ENCODE assay signal across 9 mouse cellular contexts in genomic region chr5:137627991-137628390, GRCm38 (mm10). TPM values are rescaled to one million over a fixed set of nuclear protein-coding genes. Genes with fewer than 3 reads are reported as not detected.
DNase-seq lines count a peak whose midpoint lies in the region; ATAC-seq and TF ChIP-seq lines count a peak whose summit lies in the region.
"Had no signal": no experiment of that assay in that cellular context is flagged by ENCODE, and none has a peak within 500 bp of the region (broad histone marks: within the 10 kb centered on the region; RNA-seq: fewer than 3 reads in every experiment).

No protein-coding gene starts in this region.

- DNase-seq in gastrocnemius, adult 2 months: no peak
- DNase-seq in gastrocnemius, postnatal 36 days: no peak
- DNase-seq in ZHBTc4 (ENCODE audit: low read depth, low spot score): peak; percentile 45
- DNase-seq in heart, postnatal 0 days (ENCODE audit: low spot score): peak; percentile 44
- DNase-seq in layer of hippocampus, postnatal 36 days: no peak
- no peak for DNase-seq in ovary, postnatal 14 days (ENCODE audit: low spot score)

- peak overlapping the region; percentile 89 for H3K4me3 ChIP-seq in gastrocnemius, adult 2 months
- peak overlapping the region; percentile 59 for H3K4me3 ChIP-seq in heart, postnatal 0 days (ENCODE audit: low read depth, low read length)
- H3K4me3 ChIP-seq in liver, embryonic 12.5 days: peak overlapping the region; percentile 84
- peak overlapping the region; percentile 73 for H3K4me3 ChIP-seq in small intestine, adult 2 months (ENCODE audit: low read depth, low read length)

- TF ChIP-seq CTCF in gastrocnemius, adult 2 months (IDR thresholded peaks at IDR 0.05): peak; percentile 24; the same call in 1 of the 2 replicates
- peak; percentile 7; the same call in 1 of the 2 replicates for TF ChIP-seq CTCF in heart, postnatal 0 days (IDR thresholded peaks at IDR 0.05; ENCODE audit: low read depth)
- TF ChIP-seq CTCF in small intestine, adult 2 months (IDR thresholded peaks at IDR 0.05; ENCODE audit: extremely low read depth, insufficient read length, insufficient replicate concordance, low read depth, low read length): no peak

- ATAC-seq in heart, postnatal 0 days (ENCODE audit: insufficient read depth, low read depth): no peak
- ATAC-seq in liver, embryonic 12.5 days: no peak

- H3K27me3 ChIP-seq in heart, postnatal 0 days (ENCODE audit: control insufficient read depth, insufficient read depth, low read length): no peaks in the 10 kb centered on the region
- 0 out of 2 replicates have a peak, but pooled peaks cover 9% of the 10 kb centered on the region for H3K27me3 ChIP-seq in liver, embryonic 12.5 days (replicated peaks)
- H3K27me3 ChIP-seq in small intestine, adult 2 months (ENCODE audit: control insufficient read depth, insufficient read depth, low read length): no peaks in the 10 kb centered on the region

- peaks cover 23% of the 10 kb centered on the region for H3K4me1 ChIP-seq in heart, postnatal 0 days (ENCODE audit: control insufficient read depth, insufficient read depth)
- peaks cover 55% of the 10 kb centered on the region for H3K4me1 ChIP-seq in liver, embryonic 12.5 days
- H3K4me1 ChIP-seq in small intestine, adult 2 months (ENCODE audit: control insufficient read depth, insufficient read depth, insufficient read length, low read length): peaks cover 10% of the 10 kb centered on the region

- H3K36me3 ChIP-seq in heart, postnatal 0 days (replicated peaks; ENCODE audit: control insufficient read depth, insufficient read depth, low read length): peaks cover 6% of the 10 kb centered on the region; the same call in 1 of the 2 replicates
- peaks cover 14% of the 10 kb centered on the region for H3K36me3 ChIP-seq in liver, embryonic 12.5 days
- no peaks in the 10 kb centered on the region for H3K36me3 ChIP-seq in small intestine, adult 2 months (ENCODE audit: control insufficient read depth, insufficient read depth, low read length)

- no peak for TF ChIP-seq EP300 in heart, postnatal 0 days (IDR thresholded peaks at IDR 0.05; ENCODE audit: low read depth)

- H3K4me2 ChIP-seq in heart, postnatal 0 days (ENCODE audit: low read depth, low read length): peak overlapping the region; percentile 86
- H3K4me2 ChIP-seq in liver, embryonic 12.5 days: peak overlapping the region; percentile 93

- no peak for TF ChIP-seq POLR2A in small intestine, adult 2 months (IDR thresholded peaks at IDR 0.05; ENCODE audit: low read depth, low read length)

- 5% methylated on average over 9 of the region's 9 CpGs for whole genome bisulfite sequencing in heart, postnatal 0 days
- WGBS in liver, embryonic 12.5 days (ENCODE audit: insufficient replicate concordance): 3% methylated on average over 9 of the region's 9 CpGs
- 0% methylated on average over 9 of the region's 9 CpGs for WGBS in small intestine, adult 2 months

- peak overlapping the region; percentile 66 for H3K9ac ChIP-seq in heart, postnatal 0 days (replicated peaks; ENCODE audit: low read depth, low read length)
- H3K9ac ChIP-seq in liver, embryonic 12.5 days: peak overlapping the region; percentile 78

- no peaks in the 10 kb centered on the region for H3K9me3 ChIP-seq in heart, postnatal 0 days (replicated peaks; ENCODE audit: control insufficient read depth, low read length)
- no peaks in the 10 kb centered on the region for H3K9me3 ChIP-seq in liver, embryonic 12.5 days (replicated peaks)

- H3K27ac ChIP-seq in gastrocnemius, adult 2 months: peak overlapping the region; percentile 97
- peak overlapping the region; percentile 84 for H3K27ac ChIP-seq in heart, postnatal 0 days (ENCODE audit: low read depth)
- H3K27ac ChIP-seq in liver, embryonic 12.5 days: peak overlapping the region; percentile 89
- H3K27ac ChIP-seq in small intestine, adult 2 months (ENCODE audit: insufficient read depth, low read depth, low read length): peak overlapping the region; percentile 85

- intact Hi-C loops in gastrocnemius, adult 2 months (cut with DNase I): loop anchor here (1.0 kb wide), 1 partner anchor 27 kb away; the partner anchor contains the start of gene Mospd3
- intact Hi-C loops in gastrocnemius, postnatal 36 days (cut with DNase I): no loop called here

RNA-seq across cellular contexts. Expression of gene Fbxo24, which starts 0.8 kb away (rescaled TPM):
- under 1 TPM; 0.15 to 0.28 TPM for total RNA-seq in gastrocnemius, adult 2 months (2021)
- not detected for total RNA-seq in gastrocnemius, postnatal 36 days (2021)
- total RNA-seq in heart, postnatal 0 days (2014; rRNA removed; ENCODE audit: low replicate concordance): 0.65 TPM in 1 of 2 replicates, not detected in the other
- polyA plus RNA-seq in heart, postnatal 0 days (2015; fragmentation: Nextera tagmentation; extraction: Ambion mirVana): 0.11 and 0.16 TPM in 2 replicates
- 0.10 TPM in 1 of 2 replicates, not detected in the other for polyA plus RNA-seq in liver, embryonic 12.5 days (2016; fragmentation: Nextera tagmentation; extraction: Ambion mirVana)
- polyA plus RNA-seq in small intestine, adult 2 months (2012; rRNA removed): 0.08 and 0.19 TPM in 2 replicates
- total RNA-seq in layer of hippocampus, postnatal 36 days (2021): under 1 TPM; 0.18 to 0.77 TPM
- total RNA-seq: hematopoietic stem cell, adult 5-6 weeks had no signal

RNA-seq across cellular contexts. Expression of gene Lrch4, which starts 0.9 kb away (rescaled TPM):
- total RNA-seq in gastrocnemius, adult 2 months (2021): 10 to 100 TPM; 15.6 to 17.1 TPM
- total RNA-seq in gastrocnemius, postnatal 36 days (2021): 10 to 100 TPM; 13.6 to 13.8 TPM
- 12.7 and 19.7 TPM in 2 replicates for total RNA-seq in heart, postnatal 0 days (2014; rRNA removed; ENCODE audit: low replicate concordance)
- 15.9 and 17.8 TPM in 2 replicates for polyA plus RNA-seq in heart, postnatal 0 days (2015; fragmentation: Nextera tagmentation; extraction: Ambion mirVana)
- 33.4 and 36.0 TPM in 2 replicates for polyA plus RNA-seq in liver, embryonic 12.5 days (2016; fragmentation: Nextera tagmentation; extraction: Ambion mirVana)
- 38.4 and 54.1 TPM in 2 replicates for polyA plus RNA-seq in small intestine, adult 2 months (2012; rRNA removed)
- 10 to 100 TPM; 21.8 to 25.3 TPM for total RNA-seq in layer of hippocampus, postnatal 36 days (2021)

RNA-seq across cellular contexts. Expression of gene Gm20605, which starts 1.0 kb away (rescaled TPM):
- total RNA-seq in gastrocnemius, adult 2 months (2021): 1 to 10 TPM; 2.9 to 3.3 TPM
- 1 to 10 TPM; 2.0 to 2.9 TPM for total RNA-seq in gastrocnemius, postnatal 36 days (2021)
- total RNA-seq in heart, postnatal 0 days (2014; rRNA removed; ENCODE audit: low replicate concordance): 1.6 and 5.3 TPM in 2 replicates
- 1.8 and 2.5 TPM in 2 replicates for polyA plus RNA-seq in heart, postnatal 0 days (2015; fragmentation: Nextera tagmentation; extraction: Ambion mirVana)
- 7.8 and 9.0 TPM in 2 replicates for polyA plus RNA-seq in liver, embryonic 12.5 days (2016; fragmentation: Nextera tagmentation; extraction: Ambion mirVana)
- 19.1 and 29.0 TPM in 2 replicates for polyA plus RNA-seq in small intestine, adult 2 months (2012; rRNA removed)
- 10 to 100 TPM; 18.6 to 23.9 TPM for total RNA-seq in layer of hippocampus, postnatal 36 days (2021)

RNA-seq across cellular contexts. Expression of gene Sap25, which starts 13.1 kb away (rescaled TPM):
- 1 to 10 TPM; 1.6 to 4.2 TPM for total RNA-seq in gastrocnemius, adult 2 months (2021)
- total RNA-seq in gastrocnemius, postnatal 36 days (2021): 1 to 10 TPM; 2.3 to 2.7 TPM
- total RNA-seq in heart, postnatal 0 days (2014; rRNA removed; ENCODE audit: low replicate concordance): 10.4 TPM in 1 of 2 replicates, not detected in the other
- polyA plus RNA-seq in heart, postnatal 0 days (2015; fragmentation: Nextera tagmentation; extraction: Ambion mirVana): 1.5 and 2.8 TPM in 2 replicates
- polyA plus RNA-seq in liver, embryonic 12.5 days (2016; fragmentation: Nextera tagmentation; extraction: Ambion mirVana): 6.0 and 6.5 TPM in 2 replicates
- polyA plus RNA-seq in small intestine, adult 2 months (2012; rRNA removed): 86.6 and 155 TPM in 2 replicates
- total RNA-seq in layer of hippocampus, postnatal 36 days (2021): 10 to 100 TPM; 10.1 to 13.3 TPM

RNA-seq across cellular contexts. Expression of gene Pcolce, which starts 14.4 kb away (rescaled TPM):
- 10 to 100 TPM; 30.9 to 76.1 TPM for total RNA-seq in gastrocnemius, adult 2 months (2021)
- total RNA-seq in gastrocnemius, postnatal 36 days (2021): 10 to 100 TPM; 57.1 to 66.1 TPM
- total RNA-seq in heart, postnatal 0 days (2014; rRNA removed; ENCODE audit: low replicate concordance): 172 and 201 TPM in 2 replicates
- 116 and 122 TPM in 2 replicates for polyA plus RNA-seq in heart, postnatal 0 days (2015; fragmentation: Nextera tagmentation; extraction: Ambion mirVana)
- polyA plus RNA-seq in liver, embryonic 12.5 days (2016; fragmentation: Nextera tagmentation; extraction: Ambion mirVana): 21.1 and 22.1 TPM in 2 replicates
- 30.4 and 31.1 TPM in 2 replicates for polyA plus RNA-seq in small intestine, adult 2 months (2012; rRNA removed)
- 1 to 10 TPM; 8.4 to 8.8 TPM for total RNA-seq in layer of hippocampus, postnatal 36 days (2021)
- total RNA-seq: hematopoietic stem cell, adult 5-6 weeks had no signal

Comparison
In these comparisons a context has a peak if more than half of its experiments do, and no peak if none do; other contexts are left out.
1. DNase-seq: peak in ZHBTc4 (single experiment) and heart, postnatal 0 days (single experiment); none in gastrocnemius, adult 2 months (single experiment), gastrocnemius, postnatal 36 days (0 of 2), layer of hippocampus, postnatal 36 days (0 of 2) and ovary, postnatal 14 days (single experiment).
2. Peak in every context shown above with its lines, with median percentiles within 50 percentile points of each other: H3K27ac ChIP-seq and H3K4me3 ChIP-seq.